Mouse (Mus musculus) liver, embryonic 16.5 days (tissue): ENCODE data around the gene Camk1d. TPM values are rescaled to one million over a fixed set of nuclear protein-coding genes. Genes with fewer than 3 reads are reported as not detected.

Experiments
- ATAC-seq: fragments of 200-750 bp; cut with Nextera tagmentation; 2 replicates; pipeline ENCODE4 v1.8.0; 2017; ENCODE audit warnings: low read depth, mild to moderate bottlenecking, moderate number of reproducible peaks, moderate library complexity
- H3K27ac ChIP-seq: fragments of 300-500 bp; sonication (generic); 2 replicates; pipeline ENCODE4 v1.5.1; 2014; ENCODE audit warnings: mild to moderate bottlenecking, low read length
- H3K27me3 ChIP-seq: fragments of 300-500 bp; sonication (generic); 2 replicates; pipeline ENCODE4 v1.6.1; 2014; ENCODE audit warnings: low read depth, low read length, mixed read lengths; ENCODE audit not compliant: control insufficient read depth, insufficient read depth
- H3K36me3 ChIP-seq: fragments of 300-500 bp; sonication (generic); 2 replicates; pipeline ENCODE4 v1.6.1; 2014; ENCODE audit warnings: mild to moderate bottlenecking; ENCODE audit not compliant: control insufficient read depth, insufficient read depth
- H3K4me1 ChIP-seq: fragments of 300-500 bp; sonication (generic); 2 replicates; pipeline ENCODE4 v1.6.1; 2014; ENCODE audit warnings: low read depth, low read length, mixed read lengths; ENCODE audit not compliant: control insufficient read depth
- H3K4me2 ChIP-seq: fragments of 300-500 bp; sonication (generic); 2 replicates; pipeline ENCODE4 v1.6.1; 2014; ENCODE audit warnings: low read depth, low read length, mixed read lengths
- H3K4me3 ChIP-seq: fragments of 300-500 bp; sonication (generic); 2 replicates; pipeline ENCODE4 v1.5.1; 2014; ENCODE audit warnings: low read depth, mild to moderate bottlenecking, low read length
- H3K9ac ChIP-seq: fragments of 300-500 bp; sonication (generic); 2 replicates; pipeline ENCODE4 v1.6.1; 2014; ENCODE audit warnings: low read depth, low read length
- H3K9me3 ChIP-seq: fragments of 300-500 bp; sonication (generic); replicated peaks from 2 replicates; pipeline ENCODE4 v1.6.1; 2016; ENCODE audit warnings: low read length; ENCODE audit not compliant: control insufficient read depth
- WGBS: fragments of 180-500 bp; shearing (Covaris S2); extraction: QIAGEN DNeasy Blood & Tissue Kit; methylation state at CpG from one replicate; pipeline ENCODE4 v1.1.7; 2014; ENCODE audit not compliant: insufficient replicate concordance; 5-methylcytosine and 5-hydroxymethylcytosine counted together
- polyA plus RNA-seq: library from polyadenylated mRNA; unstranded; fragments of >200 nt; fragmentation: Nextera tagmentation; extraction: Ambion mirVana; gene quantifications from 2 replicates; pipeline ENCODE4 v1.2.1, GENCODE M21; 2015

The Camk1d gene
- polyA plus RNA-seq, 1 experiment from 2014 or later, result 1.3 TPM

DNA sequence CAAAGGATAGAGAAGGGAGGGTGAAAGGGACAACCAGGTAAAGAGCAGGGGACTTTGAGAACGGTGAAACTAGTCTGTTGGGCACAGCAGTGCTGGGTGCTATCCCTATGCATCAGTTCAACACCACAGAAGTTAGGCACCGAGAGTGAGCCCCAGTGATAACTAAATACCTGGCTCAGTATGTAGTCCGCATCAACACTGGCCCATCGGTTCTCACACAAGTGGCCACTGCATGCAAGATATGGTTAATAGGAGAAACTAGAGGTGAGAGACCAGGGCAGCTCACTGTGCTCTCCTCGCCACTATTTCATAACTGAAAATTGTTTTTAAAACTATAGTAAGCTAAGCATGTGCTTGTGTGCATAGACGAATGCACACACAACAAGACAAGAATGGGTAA is 228.5 kb downstream of the Camk1d start:
- 73% methylated on average over 6 of the region's 6 CpGs for WGBS
- H3K36me3 ChIP-seq, result no peaks in the 10 kb centered on the region
- ATAC-seq, result no peak
- H3K27me3 ChIP-seq, result no peaks in the 10 kb centered on the region
- no peak overlapping the region for H3K4me3 ChIP-seq
- H3K9me3 ChIP-seq, result no peaks in the 10 kb centered on the region
- H3K4me1 ChIP-seq, result no peaks in the 10 kb centered on the region
- H3K27ac ChIP-seq, result no peak overlapping the region
- no peak overlapping the region for H3K9ac ChIP-seq
- no peak overlapping the region for H3K4me2 ChIP-seq

DNA sequence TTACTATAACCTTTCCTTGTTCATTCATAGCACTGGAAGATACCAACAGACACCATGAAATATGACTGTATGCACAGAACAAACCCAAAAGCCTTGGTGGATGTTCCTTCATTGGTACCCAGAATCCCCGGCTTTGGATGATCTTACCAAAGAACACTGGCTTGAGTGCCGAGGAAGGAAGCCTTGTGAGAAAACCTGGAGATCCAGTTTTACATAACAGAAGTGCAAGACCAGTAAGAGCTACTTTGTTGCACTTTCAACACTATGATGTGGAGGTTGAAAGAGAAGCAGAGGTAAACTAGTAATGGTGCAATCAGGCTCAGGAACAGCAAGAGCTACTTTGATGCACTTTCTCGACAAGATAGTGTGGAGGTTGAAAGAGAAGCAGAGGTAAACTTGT is 234.4 kb downstream of the Camk1d start:
- Histone ChIP-seq H3K9ac (no peak overlapping the region), H3K4me1 (no peaks in the 10 kb centered on the region), H3K4me2 (no peak overlapping the region), H3K27me3 (no peaks in the 10 kb centered on the region), H3K9me3 (no peaks in the 10 kb centered on the region), H3K36me3 (no peaks in the 10 kb centered on the region), H3K27ac (no peak overlapping the region), H3K4me3 (no peak overlapping the region)
- no peak for ATAC-seq
- 69% methylated on average over 3 of the region's 3 CpGs for WGBS

DNA sequence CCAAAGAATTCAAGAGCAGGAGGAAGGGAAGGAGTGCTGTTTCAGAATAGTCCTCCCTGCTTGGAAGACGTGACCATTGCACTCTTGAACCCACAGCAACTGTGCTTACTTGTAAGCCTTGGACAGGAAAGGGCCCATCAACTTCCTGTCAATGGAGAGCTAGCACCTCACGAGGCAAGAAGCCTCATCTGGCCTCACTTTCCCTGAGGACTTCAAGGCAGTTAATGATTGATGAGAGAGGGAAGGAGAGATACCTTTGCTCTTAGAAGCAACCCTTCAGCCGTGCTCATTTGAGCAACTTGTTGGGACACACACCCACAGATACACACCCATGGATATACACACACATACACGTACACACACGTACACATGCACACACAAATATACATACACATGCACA is 235.6 kb downstream of the Camk1d start:
- WGBS, result 65% methylated on average over 5 of the region's 5 CpGs
- H3K4me2 ChIP-seq, result no peak overlapping the region
- no peak overlapping the region for H3K4me3 ChIP-seq
- H3K9ac ChIP-seq, result no peak overlapping the region
- H3K27me3 ChIP-seq, result no peaks in the 10 kb centered on the region
- ATAC-seq, result no peak
- no peaks in the 10 kb centered on the region for H3K36me3 ChIP-seq
- no peaks in the 10 kb centered on the region for H3K4me1 ChIP-seq
- H3K27ac ChIP-seq, result no peak overlapping the region
- no peaks in the 10 kb centered on the region for H3K9me3 ChIP-seq

DNA sequence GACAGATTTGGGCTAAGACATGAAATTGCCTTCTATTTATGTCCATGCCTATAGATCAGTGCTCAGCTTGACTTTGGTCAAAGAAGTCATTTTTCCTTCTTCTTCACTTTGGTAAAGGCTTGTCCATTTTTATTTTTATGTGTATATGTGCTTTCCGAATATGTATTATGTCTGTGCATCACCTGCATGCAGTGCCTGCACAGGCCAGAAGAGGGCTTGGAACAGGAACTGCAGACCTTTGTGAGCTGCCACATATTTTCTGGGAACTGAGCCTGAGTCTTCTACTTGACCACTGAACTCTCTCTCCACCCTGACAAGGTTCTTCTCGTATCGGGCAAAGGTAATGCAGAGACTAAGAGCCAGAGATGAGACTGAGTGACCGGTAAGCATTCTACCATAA is 236.1 kb downstream of the Camk1d start:
- Histone ChIP-seq H3K9ac (no peak overlapping the region), H3K27me3 (no peaks in the 10 kb centered on the region), H3K36me3 (no peaks in the 10 kb centered on the region), H3K27ac (no peak overlapping the region), H3K4me2 (no peak overlapping the region), H3K4me3 (no peak overlapping the region), H3K4me1 (no peaks in the 10 kb centered on the region), H3K9me3 (no peaks in the 10 kb centered on the region)
- ATAC-seq, result no peak
- WGBS, result 81% methylated on average over 4 of the region's 4 CpGs

DNA sequence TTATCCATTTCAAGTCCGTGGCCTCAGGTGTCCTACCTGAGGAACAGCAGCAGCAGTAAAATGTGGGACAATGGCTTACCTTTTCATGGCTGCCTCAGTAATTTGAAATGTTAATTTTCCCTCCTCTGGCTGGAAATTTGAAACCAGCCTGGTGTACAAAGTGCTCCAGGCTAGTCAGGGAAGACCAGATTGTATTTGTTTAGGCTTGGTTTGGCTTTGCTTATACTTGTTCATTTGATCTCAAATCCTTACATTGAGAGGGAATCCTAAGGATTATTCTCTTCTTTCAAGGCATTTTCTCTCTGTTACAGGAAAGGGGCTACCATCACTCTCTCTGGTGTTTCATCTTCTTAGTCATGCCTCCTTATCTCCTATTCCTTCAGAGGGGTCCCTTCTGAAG is 236.8 kb downstream of the Camk1d start:
- no peaks in the 10 kb centered on the region for H3K27me3 ChIP-seq
- ATAC-seq, result no peak

DNA sequence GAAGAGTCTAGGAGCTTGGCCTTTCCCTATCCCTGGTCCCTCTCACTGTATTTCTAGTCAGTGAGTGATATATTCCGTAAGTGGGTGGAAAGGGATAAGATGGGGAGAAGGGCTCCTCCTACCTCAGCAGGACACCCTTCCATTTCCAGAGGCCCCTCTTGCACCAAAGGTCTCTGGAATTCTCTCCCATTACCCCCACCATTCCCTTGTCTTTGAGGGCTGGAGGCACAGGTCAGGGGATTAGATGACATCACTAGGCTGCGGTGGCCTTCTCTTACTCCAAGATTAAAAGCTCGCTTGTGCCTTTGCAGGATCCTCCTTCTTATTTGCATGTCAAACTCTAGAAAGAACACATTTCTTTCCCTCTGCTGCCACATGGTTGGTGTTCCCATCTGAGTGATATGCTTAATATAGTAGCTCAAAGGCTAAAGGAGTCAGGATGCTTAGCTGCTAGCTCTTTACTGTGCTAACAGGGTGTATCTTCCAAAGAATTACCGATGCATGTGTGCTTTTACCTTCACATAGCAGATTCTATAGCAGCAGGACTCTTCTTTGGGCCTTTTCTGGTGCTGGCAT is 244.9 kb downstream of the Camk1d start:
- no peaks in the 10 kb centered on the region for H3K4me1 ChIP-seq
- H3K4me3 ChIP-seq, result no peak overlapping the region
- no peaks in the 10 kb centered on the region for H3K36me3 ChIP-seq
- no peaks in the 10 kb centered on the region for H3K27me3 ChIP-seq
- no peak for ATAC-seq
- H3K27ac ChIP-seq, result no peak overlapping the region
- H3K9me3 ChIP-seq, result no peaks in the 10 kb centered on the region
- H3K4me2 ChIP-seq, result no peak overlapping the region
- WGBS, result 75% methylated on average over 4 of the region's 4 CpGs
- no peak overlapping the region for H3K9ac ChIP-seq

More for the DNA sequence above, 236.8 kb downstream of the Camk1d start:
- 67% methylated on average over 1 of the region's 1 CpGs for WGBS
- Histone ChIP-seq H3K27ac (no peak overlapping the region), H3K4me2 (no peak overlapping the region), H3K9me3 (no peaks in the 10 kb centered on the region), H3K9ac (no peak overlapping the region), H3K4me3 (no peak overlapping the region), H3K4me1 (no peaks in the 10 kb centered on the region), H3K36me3 (no peaks in the 10 kb centered on the region)

DNA sequence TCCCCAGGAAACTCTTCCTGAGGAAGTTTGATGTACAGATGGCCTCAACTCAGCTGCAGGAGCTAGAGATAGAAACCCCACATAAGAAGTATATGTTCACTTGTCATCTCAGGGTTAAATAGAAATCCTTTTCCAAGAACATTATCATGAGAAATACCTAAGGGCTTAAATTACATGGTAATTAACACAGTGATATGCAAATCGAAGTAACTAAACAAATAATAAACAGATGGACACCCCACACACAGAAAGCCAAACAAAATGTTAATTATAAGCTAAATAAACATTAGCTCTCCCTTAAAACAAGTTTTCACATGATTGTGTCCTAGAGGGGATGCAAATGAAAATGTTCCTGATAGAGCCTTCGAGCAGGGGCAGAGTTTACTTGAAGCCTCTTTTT is 246.8 kb downstream of the Camk1d start:
- ATAC-seq, result no peak
- no peak overlapping the region for H3K4me3 ChIP-seq
- H3K9me3 ChIP-seq, result no peaks in the 10 kb centered on the region
- no peak overlapping the region for H3K9ac ChIP-seq
- no peak overlapping the region for H3K27ac ChIP-seq
- WGBS, result 37% methylated on average over 2 of the region's 2 CpGs
- H3K36me3 ChIP-seq, result no peaks in the 10 kb centered on the region
- H3K27me3 ChIP-seq, result no peaks in the 10 kb centered on the region
- no peak overlapping the region for H3K4me2 ChIP-seq
- no peaks in the 10 kb centered on the region for H3K4me1 ChIP-seq

DNA sequence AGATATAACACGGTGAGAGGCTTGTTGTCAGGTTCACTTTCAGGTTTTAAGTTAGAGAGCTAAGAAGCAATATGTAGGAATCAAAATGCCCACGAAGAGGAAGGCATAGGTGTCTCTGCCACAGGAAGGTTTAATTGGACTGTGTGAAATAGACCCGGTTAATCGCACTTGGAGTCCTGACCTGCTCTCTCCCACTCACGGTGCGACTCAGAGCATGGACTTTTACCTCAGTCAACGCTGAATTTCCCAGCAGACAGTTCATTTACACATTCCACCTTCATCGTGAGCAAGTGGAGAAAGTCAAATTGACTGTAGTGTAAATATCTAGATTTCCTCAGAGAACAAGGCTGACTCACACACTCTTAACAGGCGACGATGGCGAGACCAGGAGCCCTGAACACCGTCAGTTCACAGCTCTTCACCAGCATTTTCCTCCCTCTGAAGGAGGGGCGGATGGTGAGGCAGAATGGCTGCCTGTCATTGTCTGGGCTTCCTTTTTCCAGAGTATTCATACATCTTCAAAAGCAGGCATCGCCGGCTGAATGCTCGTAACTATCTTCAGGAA is 255.6 kb downstream of the Camk1d start:
- no peaks in the 10 kb centered on the region for H3K36me3 ChIP-seq
- no peak overlapping the region for H3K27ac ChIP-seq

DNA sequence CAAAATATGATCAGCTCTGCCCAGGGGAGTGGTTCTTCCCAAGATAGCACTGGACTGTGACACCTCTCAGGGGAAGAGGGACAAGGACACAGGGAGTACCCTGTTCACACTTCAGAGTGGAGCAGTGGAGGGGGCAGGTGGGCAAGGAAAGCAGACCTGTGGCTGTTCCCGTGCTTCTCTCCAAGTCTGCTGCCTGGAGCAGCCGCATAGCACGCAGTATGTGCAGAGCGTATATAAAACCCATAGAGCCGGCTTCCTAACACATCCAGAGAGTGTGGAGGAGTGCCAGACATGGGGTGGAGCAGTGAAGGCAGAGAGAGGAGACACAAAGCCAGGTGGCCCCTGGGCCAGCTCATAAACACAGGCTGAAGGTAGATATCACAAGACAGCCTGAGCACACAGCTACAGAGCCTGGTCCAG is 256.2 kb downstream of the Camk1d start:
- H3K36me3 ChIP-seq, result no peaks in the 10 kb centered on the region
- no peak for ATAC-seq
- H3K4me1 ChIP-seq, result no peaks in the 10 kb centered on the region
- no peak overlapping the region for H3K27ac ChIP-seq
- H3K4me2 ChIP-seq, result no peak overlapping the region
- 75% methylated on average over 5 of the region's 5 CpGs for WGBS
- H3K9ac ChIP-seq, result no peak overlapping the region
- H3K4me3 ChIP-seq, result no peak overlapping the region
- H3K27me3 ChIP-seq, result no peaks in the 10 kb centered on the region
- no peaks in the 10 kb centered on the region for H3K9me3 ChIP-seq

More for the DNA sequence above, 255.6 kb downstream of the Camk1d start:
- WGBS, result 65% methylated on average over 16 of the region's 16 CpGs
- H3K9me3 ChIP-seq, result no peaks in the 10 kb centered on the region
- no peaks in the 10 kb centered on the region for H3K27me3 ChIP-seq
- H3K4me2 ChIP-seq, result no peak overlapping the region
- ATAC-seq, result no peak
- no peak overlapping the region for H3K9ac ChIP-seq
- H3K4me3 ChIP-seq, result no peak overlapping the region
- H3K4me1 ChIP-seq, result no peaks in the 10 kb centered on the region
